21 mouse cellular contexts compared by ENCODE assay signal in genomic region chr7:66125368-66125767, GRCm38 (mm10). TPM values are rescaled to one million over a fixed set of nuclear protein-coding genes. Genes with fewer than 3 reads are reported as not detected.
DNase-seq lines count a peak whose midpoint lies in the region; ATAC-seq and TF ChIP-seq lines count a peak whose summit lies in the region.
"Had no signal": no experiment of that assay in that cellular context is flagged by ENCODE, and none has a peak within 500 bp of the region (broad histone marks: within the 10 kb centered on the region; RNA-seq: fewer than 3 reads in every experiment).

No protein-coding gene starts in this region.

- H3K4me1 ChIP-seq in liver, postnatal 0 days (ENCODE audit: insufficient read depth) = peaks cover 9% of the 10 kb centered on the region
- peaks cover 24% of the 10 kb centered on the region for H3K4me1 ChIP-seq in liver, embryonic 11.5 days (replicated peaks; ENCODE audit: control insufficient read depth, insufficient read depth, low read length)
- H3K4me1 ChIP-seq in bone marrow, adult 2 months (ENCODE audit: control insufficient read depth, insufficient read depth, low read length) = peaks cover 5% of the 10 kb centered on the region; the same call in 1 of the 2 replicates
- H3K4me1 ChIP-seq in brown adipose tissue, adult 24 weeks (ENCODE audit: control insufficient read depth, insufficient read depth, insufficient read length, low read length) = peaks cover under 1% of the 10 kb centered on the region; the same call in 1 of the 2 replicates

- TF ChIP-seq EP300 in liver, postnatal 0 days (IDR thresholded peaks at IDR 0.05; ENCODE audit: low read depth) = no peak

- no peak overlapping the region for H3K4me3 ChIP-seq in liver, postnatal 0 days (ENCODE audit: low read depth, low read length)
- no peak overlapping the region for H3K4me3 ChIP-seq in liver, embryonic 11.5 days (ENCODE audit: low read depth, low read length)
- peak overlapping the region; percentile 29 for H3K4me3 ChIP-seq in bone marrow, adult 2 months (replicated peaks; ENCODE audit: control insufficient read depth, low read depth, low read length)
- no peak overlapping the region for H3K4me3 ChIP-seq in brown adipose tissue, adult 24 weeks (ENCODE audit: insufficient read depth, low read depth, low read length)
- H3K4me3 ChIP-seq: embryonic facial prominence, embryonic 13.5 days; forebrain, embryonic 12.5 days; heart, embryonic 12.5 days; hindbrain, embryonic 12.5 days had no signal

- ATAC-seq in liver, postnatal 0 days = 0 out of 2 replicates have a peak, but pooled peaks have one; percentile 21
- no peak for ATAC-seq in liver, embryonic 11.5 days (replicated peaks; ENCODE audit: low FRiP score)
- peak; percentile 83 for ATAC-seq in megakaryocyte, adult 5-6 weeks (ENCODE audit: poor library complexity, severe bottlenecking)
- ATAC-seq: activated CD4-positive, CD25-positive, alpha-beta regulatory T cell, adult 4 months; forebrain, embryonic 16.5 days; hindbrain, embryonic 16.5 days; inflammation-experienced regulatory T-cells, adult 6 months; Patski had no signal

- no peak for TF ChIP-seq CTCF in liver, postnatal 0 days (IDR thresholded peaks at IDR 0.05; ENCODE audit: low read depth)
- no peak for TF ChIP-seq CTCF in bone marrow, adult 2 months (IDR thresholded peaks at IDR 0.05; ENCODE audit: control insufficient read depth, insufficient read depth, low read length)

- no peaks in the 10 kb centered on the region for H3K9me3 ChIP-seq in liver, postnatal 0 days (ENCODE audit: low read length)
- H3K9me3 ChIP-seq in liver, embryonic 11.5 days (ENCODE audit: control insufficient read depth, low read length) = no peaks in the 10 kb centered on the region
- H3K9me3 ChIP-seq: embryonic facial prominence, embryonic 13.5 days; forebrain, embryonic 12.5 days; heart, embryonic 12.5 days; hindbrain, embryonic 12.5 days had no signal

- H3K36me3 ChIP-seq in liver, postnatal 0 days (replicated peaks; ENCODE audit: insufficient read depth, low read length) = peaks cover 13% of the 10 kb centered on the region; the same call in 1 of the 2 replicates
- peaks cover 17% of the 10 kb centered on the region for H3K36me3 ChIP-seq in liver, embryonic 11.5 days (ENCODE audit: control insufficient read depth, insufficient read depth, low read length)

- no peak overlapping the region for H3K4me2 ChIP-seq in liver, postnatal 0 days (ENCODE audit: low read depth, low read length)
- no peak overlapping the region for H3K4me2 ChIP-seq in liver, embryonic 11.5 days
- H3K4me2 ChIP-seq: embryonic facial prominence, embryonic 13.5 days; forebrain, embryonic 12.5 days; heart, embryonic 12.5 days; hindbrain, embryonic 12.5 days had no signal

- no peaks in the 10 kb centered on the region for H3K27me3 ChIP-seq in liver, postnatal 0 days (ENCODE audit: insufficient read depth, low read length)
- no peaks in the 10 kb centered on the region for H3K27me3 ChIP-seq in liver, embryonic 11.5 days (replicated peaks; ENCODE audit: control insufficient read depth, insufficient read depth, low read length)
- H3K27me3 ChIP-seq: embryonic facial prominence, embryonic 13.5 days; heart, embryonic 12.5 days; hindbrain, embryonic 12.5 days; Patski had no signal

- 63% methylated on average over 14 of the region's 14 CpGs for WGBS in liver, postnatal 0 days (ENCODE audit: insufficient replicate concordance)
- 84% methylated on average over 14 of the region's 14 CpGs for WGBS in liver, embryonic 11.5 days
- 24% methylated on average over 14 of the region's 14 CpGs for WGBS in bone marrow, adult 2 months

- no peak overlapping the region for H3K9ac ChIP-seq in liver, postnatal 0 days (replicated peaks)
- H3K9ac ChIP-seq in liver, embryonic 11.5 days (ENCODE audit: low read depth, low read length) = no peak overlapping the region
- H3K9ac ChIP-seq: embryonic facial prominence, embryonic 13.5 days; forebrain, embryonic 12.5 days; heart, embryonic 12.5 days; hindbrain, embryonic 12.5 days had no signal

- peak overlapping the region; percentile 11; the same call in 1 of the 2 replicates for H3K27ac ChIP-seq in liver, postnatal 0 days (ENCODE audit: low read depth)
- H3K27ac ChIP-seq in liver, embryonic 11.5 days (ENCODE audit: low read depth, low read length) = no peak overlapping the region
- H3K27ac ChIP-seq in bone marrow, adult 2 months (ENCODE audit: control insufficient read depth, insufficient read depth, low read depth, low read length, poor library complexity) = peak overlapping the region; percentile 16; the same call in 1 of the 2 replicates
- H3K27ac ChIP-seq in brown adipose tissue, adult 24 weeks (replicated peaks; ENCODE audit: low read depth, low read length) = peak overlapping the region; percentile 72; the same call in 1 of the 2 replicates
- H3K27ac ChIP-seq: embryonic facial prominence, embryonic 13.5 days; forebrain, embryonic 12.5 days; hindbrain, embryonic 12.5 days had no signal

- TF ChIP-seq POLR2A in bone marrow, adult 2 months (IDR thresholded peaks at IDR 0.05; ENCODE audit: borderline replicate concordance, control insufficient read depth, low read depth, low read length) = no peak

- no peak for DNase-seq in liver, postnatal 0 days
- no peak for DNase-seq in liver, embryonic 11.5 days (ENCODE audit: low spot score)
- DNase-seq in cerebellum, adult 11 months = no peak
- DNase-seq in thymus, postnatal 36 days = no peak
- no peak for DNase-seq in left cerebral cortex, adult 9 months (ENCODE audit: low spot score in 2 of 2)
- DNase-seq: adrenal gland, adult 8-10 months; cerebellum, adult 2 months; cerebellum, postnatal 10 days; gastrocnemius, postnatal 10 days had no signal

RNA-seq across cellular contexts. Expression of gene Chsy1, which starts 16.1 kb away (rescaled TPM):
- 3.9 and 5.0 TPM in 2 replicates for polyA plus RNA-seq in liver, postnatal 0 days (2015; fragmentation: Nextera tagmentation; extraction: Ambion mirVana)
- 22.4 and 23.1 TPM in 2 replicates for polyA plus RNA-seq in liver, embryonic 11.5 days (2014; fragmentation: Nextera tagmentation; extraction: Ambion mirVana)
- 5.7 and 11.2 TPM in 2 replicates for polyA plus RNA-seq in bone marrow, adult 2 months (2011; ENCODE audit: insufficient read depth, insufficient read length, low replicate concordance, missing spikeins)
- polyA plus RNA-seq in brown adipose tissue, adult 24 weeks (2012; ENCODE audit: insufficient read depth, insufficient read length, missing spikeins) = 4.8 and 5.5 TPM in 2 replicates
- total RNA-seq in megakaryocyte, adult 5-6 weeks (2015) = 18.2 and 21.2 TPM in 2 replicates
- 37.1 and 37.6 TPM in 2 replicates for total RNA-seq in megakaryocyte, adult 5-6 weeks (2017)

RNA-seq across cellular contexts. Expression of gene Selenos, which starts 45.9 kb away (rescaled TPM):
- 103 and 120 TPM in 2 replicates for polyA plus RNA-seq in liver, postnatal 0 days (2015; fragmentation: Nextera tagmentation; extraction: Ambion mirVana)
- polyA plus RNA-seq in liver, embryonic 11.5 days (2014; fragmentation: Nextera tagmentation; extraction: Ambion mirVana) = 103 and 110 TPM in 2 replicates
- 19.1 and 33.2 TPM in 2 replicates for polyA plus RNA-seq in bone marrow, adult 2 months (2011; ENCODE audit: insufficient read depth, insufficient read length, low replicate concordance, missing spikeins)
- polyA plus RNA-seq in brown adipose tissue, adult 24 weeks (2012; ENCODE audit: insufficient read depth, insufficient read length, missing spikeins) = 45.9 and 48.0 TPM in 2 replicates
- 113 and 122 TPM in 2 replicates for total RNA-seq in megakaryocyte, adult 5-6 weeks (2015)
- 74.8 and 84.5 TPM in 2 replicates for total RNA-seq in megakaryocyte, adult 5-6 weeks (2017)
